Mouse (Mus musculus): ENCODE data around the gene Ltb.

GRCm38 (mm10) chr17:35187959-35188610, 6.2 kb upstream of the Ltb start, which contains the start of gene Lst1:
- no peak for TF ChIP-seq CTCF (IDR thresholded peaks at IDR 0.05; ENCODE audit: low read depth)
- TF ChIP-seq EP300 (IDR thresholded peaks at IDR 0.05; ENCODE audit: low read depth): no peak

All from heart, postnatal 0 days (tissue).